Mouse (Mus musculus): ENCODE measurements around the gene Pde5a.

The Pde5a gene

GRCm38 (mm10) chr3:122763768-122764167 is 35.0 kb downstream of the Pde5a start:
- DNase-seq (ENCODE audit: low read depth), result no peak

GRCm38 (mm10) chr3:122766930-122767329 is 38.2 kb downstream of the Pde5a start:
- no peak for DNase-seq (ENCODE audit: low read depth)

GRCm38 (mm10) chr3:122767841-122768240 is 39.1 kb downstream of the Pde5a start:
- no peak for DNase-seq (ENCODE audit: low read depth)

GRCm38 (mm10) chr3:122781417-122781816 is 52.7 kb downstream of the Pde5a start:
- no peak for DNase-seq (ENCODE audit: low read depth)

GRCm38 (mm10) chr3:122784245-122784644 is 55.5 kb downstream of the Pde5a start:
- DNase-seq (ENCODE audit: low read depth), result no peak

- peak; percentile 8 for DNase-seq (ENCODE audit: low read depth)
Measured at GRCm38 (mm10) chr3:122788314-122788713, 59.6 kb downstream of the Pde5a start.

GRCm38 (mm10) chr3:122789544-122789943 is 60.8 kb downstream of the Pde5a start:
- DNase-seq (ENCODE audit: low read depth), result no peak

- DNase-seq (ENCODE audit: low read depth), result no peak
Measured at GRCm38 (mm10) chr3:122800050-122800449, 71.3 kb downstream of the Pde5a start.

- DNase-seq (ENCODE audit: low read depth), result no peak
Measured at GRCm38 (mm10) chr3:122800553-122801435, 72.0 kb downstream of the Pde5a start.

GRCm38 (mm10) chr3:122801436-122802221 is 72.9 kb downstream of the Pde5a start:
- DNase-seq (ENCODE audit: low read depth), result no peak

GRCm38 (mm10) chr3:122807313-122807712 is 78.6 kb downstream of the Pde5a start:
- DNase-seq (ENCODE audit: low read depth), result no peak

- DNase-seq (ENCODE audit: low read depth), result no peak
Measured at GRCm38 (mm10) chr3:122810090-122810863, 81.5 kb downstream of the Pde5a start.

GRCm38 (mm10) chr3:122810986-122811385 is 82.2 kb downstream of the Pde5a start:
- DNase-seq (ENCODE audit: low read depth), result no peak

GRCm38 (mm10) chr3:122814531-122814930 is 85.8 kb downstream of the Pde5a start:
- no peak for DNase-seq (ENCODE audit: low read depth)

GRCm38 (mm10) chr3:122818282-122818681 is 89.5 kb downstream of the Pde5a start:
- DNase-seq (ENCODE audit: low read depth), result no peak

GRCm38 (mm10) chr3:122820700-122821099 is 92.0 kb downstream of the Pde5a start:
- DNase-seq (ENCODE audit: low read depth), result no peak

GRCm38 (mm10) chr3:122828270-122829058 is 99.7 kb downstream of the Pde5a start:
- no peak for DNase-seq (ENCODE audit: low read depth)

- DNase-seq (ENCODE audit: low read depth), result no peak
Measured at GRCm38 (mm10) chr3:122834519-122834918, 105.8 kb downstream of the Pde5a start.

- DNase-seq (ENCODE audit: low read depth), result no peak
Measured at GRCm38 (mm10) chr3:122835097-122835850, 106.5 kb downstream of the Pde5a start.

GRCm38 (mm10) chr3:122837639-122838038 is 108.9 kb downstream of the Pde5a start:
- no peak for DNase-seq (ENCODE audit: low read depth)
